Mouse (Mus musculus): ENCODE data around the gene Gm1113.

Gene Gm1113

DNA sequence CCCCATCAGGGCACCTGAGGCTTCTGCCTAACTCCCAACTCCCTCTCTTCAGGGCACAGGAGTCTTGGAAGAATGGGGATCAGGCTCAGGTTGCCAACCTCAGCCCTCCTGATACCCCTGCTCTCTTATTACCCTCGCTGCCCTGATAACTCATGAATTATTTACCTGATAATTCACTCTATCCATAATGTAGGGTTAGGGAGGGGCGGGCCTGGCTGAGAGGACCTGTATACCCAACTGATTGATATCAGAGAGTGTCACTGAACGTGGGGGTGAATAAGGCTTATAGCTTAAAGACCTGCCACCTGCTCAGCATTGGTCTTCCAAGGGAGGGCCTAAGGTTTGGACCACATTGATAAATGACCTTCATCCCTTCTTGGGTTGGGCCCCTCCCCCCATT lies at the start of gene Gm1113:
TSS of gene Gm1113 (minus strand) at position 101 of the 400 bp plus-strand sequence.
- no peak for DNase-seq (ENCODE audit: low read depth, low spot score)

DNA sequence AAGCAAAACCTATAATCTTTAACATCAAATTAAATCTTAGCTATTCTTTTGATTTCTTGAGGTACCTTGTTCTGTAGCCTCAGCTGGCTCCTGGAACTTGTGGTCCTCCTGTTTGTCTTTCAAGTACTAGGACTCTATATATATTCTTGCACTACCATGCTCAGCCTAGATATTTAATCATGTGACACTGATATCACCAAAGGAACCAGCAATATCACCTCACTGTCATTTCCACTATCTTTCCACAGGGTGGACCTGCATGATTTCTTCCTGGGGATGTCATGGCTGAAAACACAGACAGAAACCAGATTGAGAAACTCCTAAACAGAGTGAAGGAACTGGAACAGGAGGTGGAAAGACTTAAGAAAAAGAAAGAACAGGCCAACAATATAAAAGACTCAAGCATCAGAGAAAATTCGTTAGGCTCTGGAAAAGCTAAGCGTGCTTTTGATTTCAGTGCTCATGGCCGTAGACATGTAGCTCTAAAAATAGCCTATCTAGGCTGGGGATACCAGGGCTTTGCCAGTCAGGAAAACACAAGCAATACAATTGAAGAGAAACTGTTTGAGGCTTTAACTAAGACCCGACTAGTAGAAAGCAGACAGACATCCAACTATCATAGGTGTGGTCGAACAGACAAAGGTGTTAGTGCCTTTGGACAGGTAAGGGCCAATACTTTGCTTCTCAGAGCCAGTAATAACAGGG lies 46.6 kb upstream of the Gm1113 start:
- no peak for DNase-seq (ENCODE audit: low read depth, low spot score)

DNA sequence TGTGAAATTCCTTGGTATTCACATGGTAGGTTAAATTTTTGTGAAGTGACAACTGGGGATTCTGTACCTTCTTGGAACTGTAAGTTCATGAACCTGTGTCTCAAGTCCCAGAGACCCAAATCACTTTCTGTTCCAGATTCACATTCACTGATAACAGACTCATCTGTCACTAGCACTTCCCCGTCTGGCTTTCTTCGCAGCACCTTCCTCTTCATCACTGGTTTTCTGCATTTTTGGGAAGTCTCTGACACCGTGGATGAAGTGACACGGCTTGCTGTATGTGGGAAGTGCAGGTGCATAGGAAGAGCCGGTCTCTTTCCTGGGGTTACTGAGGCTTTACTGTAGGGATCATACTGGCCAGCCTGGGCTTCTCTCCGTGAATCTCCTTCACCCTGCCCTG lies 43.5 kb upstream of the Gm1113 start:
- DNase-seq (ENCODE audit: low read depth, low spot score) = no peak

DNA sequence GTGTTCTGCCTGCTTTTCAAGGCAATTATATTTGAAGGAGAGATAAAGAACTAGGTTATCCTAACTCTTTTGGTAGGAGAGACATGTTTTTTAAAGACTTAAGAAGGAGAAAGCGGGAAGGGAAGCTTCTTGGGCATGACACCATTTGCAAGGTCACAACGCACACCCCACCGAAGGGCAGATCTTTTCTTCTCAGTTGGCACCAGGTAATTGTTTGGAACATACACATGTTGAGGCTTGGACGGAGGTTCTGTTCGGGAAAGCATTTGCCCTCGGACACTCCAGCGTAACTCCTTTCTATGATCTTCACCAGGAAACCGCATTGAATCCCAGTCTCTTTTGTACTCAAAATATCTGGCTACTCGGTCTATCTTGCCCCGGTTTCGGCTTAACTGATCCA lies 43.0 kb upstream of the Gm1113 start:
- no peak for DNase-seq (ENCODE audit: low read depth, low spot score)

DNA sequence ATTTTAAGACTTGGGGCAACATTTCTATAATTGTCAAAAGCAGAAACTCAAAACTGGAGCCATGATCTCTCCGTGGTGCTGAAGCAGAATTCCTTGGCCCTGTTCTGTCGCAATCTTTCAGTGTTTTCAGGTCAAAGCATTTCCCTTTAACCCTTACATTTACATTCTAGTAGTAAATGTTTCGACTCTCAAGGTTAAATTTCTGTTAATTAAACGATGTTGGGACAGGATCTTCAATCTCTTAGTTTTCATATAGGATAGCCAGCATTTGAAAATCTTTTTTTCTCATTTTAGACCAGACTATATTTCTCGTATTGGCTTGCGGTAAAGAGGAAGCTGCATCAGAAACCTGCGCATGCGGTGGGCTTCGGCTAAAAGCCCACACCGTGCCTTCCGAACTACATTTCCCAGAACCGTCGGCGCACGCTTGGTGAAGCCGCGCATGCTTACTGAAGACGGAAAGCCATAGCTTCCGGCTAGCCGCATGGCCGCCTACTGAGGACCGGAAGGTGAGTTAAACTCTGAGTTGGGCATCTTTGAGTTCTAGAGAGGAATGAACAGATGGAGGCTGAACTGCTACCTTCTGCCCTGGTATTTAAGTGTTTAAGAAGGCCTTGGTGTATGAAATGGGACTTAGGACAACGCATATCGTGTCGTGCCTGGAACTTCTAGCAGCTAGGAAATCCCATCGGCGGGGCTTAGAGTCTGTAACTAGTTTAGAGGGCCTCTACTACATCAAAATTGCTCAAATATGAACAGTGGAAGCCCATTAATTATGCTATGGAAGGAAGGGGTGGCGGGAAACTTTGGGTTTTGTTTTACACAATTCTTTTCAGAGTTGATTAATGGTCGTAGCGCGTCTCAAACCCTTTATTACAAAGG lies 41.2 kb upstream of the Gm1113 start:
- peak; percentile 79 for DNase-seq (ENCODE audit: low read depth, low spot score)

DNA sequence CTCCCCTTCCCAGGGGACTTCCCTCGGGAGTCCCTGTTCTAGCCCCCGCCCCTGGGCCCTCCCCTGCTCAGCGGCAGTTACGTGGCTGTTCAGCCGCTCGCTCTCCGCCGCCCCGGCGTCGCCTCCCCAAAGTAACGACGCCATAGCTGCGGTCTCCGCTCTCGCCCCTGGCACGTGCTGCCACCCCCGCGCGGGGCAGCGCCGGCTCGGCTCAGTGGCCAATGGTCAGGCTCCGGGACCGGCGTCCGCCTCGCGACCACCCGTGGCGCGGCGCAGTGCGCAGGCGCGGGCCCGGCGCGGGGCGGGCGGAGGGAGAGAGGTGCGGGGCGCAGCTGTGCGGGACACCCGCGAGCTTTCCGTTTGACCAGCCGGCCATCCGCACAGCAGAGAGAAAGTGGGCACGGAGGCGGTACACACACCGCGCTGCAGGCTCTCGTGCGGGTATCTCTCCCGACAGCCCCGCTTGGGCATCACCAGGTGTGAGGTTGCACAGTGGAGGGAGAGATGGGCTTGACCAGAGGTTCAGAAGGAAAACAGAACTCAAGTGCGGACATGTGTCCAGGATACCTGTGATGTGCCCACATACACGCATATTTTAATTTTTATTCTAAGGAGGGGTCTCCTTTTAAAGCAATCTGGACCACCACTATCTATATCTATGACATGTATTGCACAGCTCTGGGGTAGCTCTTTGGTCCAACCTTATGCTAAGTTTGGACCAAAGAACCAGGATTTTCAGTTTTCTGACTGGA lies 40.4 kb upstream of the Gm1113 start, which contains the start of the genes Ddx25 and Pus3:
TSS of gene Ddx25 (minus strand) at position 272 of the 752 bp plus-strand sequence.
TSS of gene Pus3 (plus strand) at position 339 of the 752 bp plus-strand sequence.
- DNase-seq (ENCODE audit: low read depth, low spot score) = peak; percentile 68

DNA sequence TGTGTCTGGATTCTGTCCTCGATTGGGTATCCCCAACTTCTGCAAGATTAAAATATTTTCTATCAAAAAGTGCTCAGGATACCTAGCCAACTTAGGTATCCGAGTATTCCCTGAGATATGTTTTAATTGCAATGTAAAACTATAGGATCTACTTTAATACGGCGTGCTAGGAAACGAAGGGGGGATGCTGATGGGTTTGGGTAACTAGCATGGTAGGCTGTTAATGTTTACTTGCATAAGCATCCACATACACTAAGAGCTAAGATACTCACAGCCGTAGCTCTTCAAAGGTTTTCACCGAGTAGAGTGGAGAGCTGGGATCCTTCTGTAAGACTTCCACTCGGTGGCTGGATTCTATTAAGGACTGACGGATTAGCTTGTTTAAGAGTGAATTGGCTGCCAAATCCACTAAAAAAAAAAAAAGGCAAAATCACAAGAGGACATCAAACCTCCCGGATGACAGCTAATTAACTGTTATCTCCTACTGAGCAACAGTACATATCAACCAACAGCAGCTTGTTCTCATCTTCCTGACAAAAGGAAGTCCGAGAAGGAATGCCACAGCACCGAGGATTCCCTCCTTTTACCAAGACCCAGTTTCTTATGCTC lies 38.5 kb upstream of the Gm1113 start:
- DNase-seq (ENCODE audit: low read depth, low spot score) = no peak

DNA sequence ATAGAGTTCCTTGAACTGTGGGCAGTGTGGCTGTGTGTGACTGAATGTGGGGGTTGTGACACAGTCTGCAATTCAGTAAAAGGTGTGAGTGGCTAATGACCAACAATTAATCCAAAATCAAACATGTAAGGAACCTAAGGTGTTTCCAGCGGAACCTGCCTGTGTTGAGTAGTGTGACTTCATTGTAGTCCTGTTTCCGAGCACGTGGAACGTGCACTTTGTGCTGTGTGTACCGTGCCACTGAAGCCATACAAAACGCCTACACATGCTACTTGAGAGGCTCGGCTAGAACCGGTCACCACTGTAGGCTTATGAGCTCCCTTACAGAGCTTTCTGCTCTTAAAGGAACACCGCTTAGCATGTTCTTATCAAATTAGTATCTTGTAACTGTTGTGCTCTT lies 30.4 kb upstream of the Gm1113 start:
- no peak for DNase-seq (ENCODE audit: low read depth, low spot score)

DNA sequence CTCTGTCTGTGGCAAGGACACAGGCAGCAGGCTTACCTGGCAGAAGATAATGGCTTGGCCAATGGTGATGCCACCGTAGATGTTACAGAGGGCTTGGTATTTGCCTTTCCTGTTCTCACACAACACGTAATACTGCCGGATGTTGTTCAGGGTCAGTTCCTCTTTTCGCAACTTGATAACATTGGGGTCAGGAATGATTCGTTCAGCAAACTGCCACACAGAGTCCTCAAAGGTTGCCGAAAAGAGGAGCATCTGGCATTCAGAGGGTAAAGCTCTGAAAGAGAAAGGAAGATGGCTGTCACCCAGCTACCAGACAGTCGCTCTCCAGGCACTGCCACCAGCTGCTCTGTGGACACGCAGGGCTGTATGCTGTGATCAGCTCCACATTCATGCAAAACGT lies 28.7 kb upstream of the Gm1113 start:
- DNase-seq (ENCODE audit: low read depth, low spot score) = no peak

DNA sequence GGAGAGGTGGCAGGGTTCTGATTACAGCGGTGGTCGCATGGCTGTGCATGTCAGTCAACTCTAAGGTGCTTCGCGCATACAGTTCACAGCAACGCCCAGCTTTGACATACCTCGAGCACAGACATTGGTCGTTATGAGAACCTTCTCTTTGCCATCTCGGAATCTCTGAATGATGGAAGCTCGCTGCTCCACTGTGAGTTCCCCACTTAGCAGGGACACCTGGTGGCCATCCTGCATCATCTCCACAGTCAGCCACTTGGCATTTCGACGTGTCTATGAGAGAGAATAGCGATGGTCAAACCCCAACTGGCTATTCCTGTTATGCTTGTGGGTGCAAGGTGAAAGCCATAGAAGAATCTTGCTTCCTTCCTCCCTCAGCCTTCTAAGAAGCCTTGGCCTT lies 27.6 kb upstream of the Gm1113 start:
- no peak for DNase-seq (ENCODE audit: low read depth, low spot score)

DNA sequence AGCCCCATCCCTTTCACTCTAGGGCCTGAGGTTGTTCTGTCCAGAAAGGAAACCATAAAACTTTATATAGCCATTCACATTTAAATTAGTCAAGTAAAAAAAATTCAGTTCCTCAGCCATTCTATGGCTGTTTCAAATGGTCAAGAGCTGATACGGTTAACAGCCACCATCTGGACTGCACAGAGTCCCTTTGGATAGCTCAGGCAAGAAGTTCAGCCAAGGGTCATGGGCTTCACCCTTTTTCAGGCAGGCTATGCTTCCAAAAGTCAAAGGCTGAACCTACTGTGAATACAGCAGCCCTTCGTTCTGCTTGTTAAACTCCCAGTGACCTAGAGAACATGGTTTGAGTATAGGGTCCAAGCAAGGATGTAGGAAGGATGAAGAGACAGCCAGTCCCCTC lies 26.6 kb upstream of the Gm1113 start:
- no peak for DNase-seq (ENCODE audit: low read depth, low spot score)

DNA sequence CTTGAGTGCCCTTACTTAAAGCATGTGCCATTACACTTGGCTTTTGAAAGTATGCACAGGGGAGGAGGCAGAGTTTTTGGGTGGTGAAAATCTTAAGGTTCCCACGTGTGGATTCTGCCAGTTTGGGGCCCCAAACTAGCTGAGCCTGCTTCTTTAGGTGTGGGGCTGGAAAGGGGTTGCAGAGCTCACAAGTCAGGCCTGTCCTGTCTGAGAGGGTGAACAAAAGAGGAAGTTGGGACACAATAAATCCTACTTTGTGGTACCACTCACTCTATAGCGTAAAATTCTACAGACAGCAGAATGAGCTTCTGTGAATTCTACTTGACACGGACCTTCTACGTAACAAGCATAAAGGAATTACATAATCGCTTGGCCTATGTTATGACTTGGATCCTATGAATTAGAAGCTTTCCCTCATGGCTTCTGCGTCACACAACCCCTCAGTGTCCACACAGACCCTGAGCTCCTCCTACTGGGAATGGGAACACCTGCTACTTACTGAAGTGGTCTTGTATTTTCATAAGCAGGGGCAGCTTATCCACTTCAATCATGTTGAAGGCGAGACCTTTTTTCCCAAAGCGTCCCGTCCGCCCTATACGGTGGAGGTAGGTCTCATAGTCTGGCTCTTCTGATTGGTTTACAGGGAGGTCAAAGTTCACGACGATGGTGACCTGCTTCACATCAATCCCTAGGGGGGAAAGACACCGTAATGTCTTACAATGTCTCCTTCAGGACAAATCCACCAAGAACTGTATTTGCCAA lies 25.2 kb upstream of the Gm1113 start:
- no peak for DNase-seq (ENCODE audit: low read depth, low spot score)

DNA sequence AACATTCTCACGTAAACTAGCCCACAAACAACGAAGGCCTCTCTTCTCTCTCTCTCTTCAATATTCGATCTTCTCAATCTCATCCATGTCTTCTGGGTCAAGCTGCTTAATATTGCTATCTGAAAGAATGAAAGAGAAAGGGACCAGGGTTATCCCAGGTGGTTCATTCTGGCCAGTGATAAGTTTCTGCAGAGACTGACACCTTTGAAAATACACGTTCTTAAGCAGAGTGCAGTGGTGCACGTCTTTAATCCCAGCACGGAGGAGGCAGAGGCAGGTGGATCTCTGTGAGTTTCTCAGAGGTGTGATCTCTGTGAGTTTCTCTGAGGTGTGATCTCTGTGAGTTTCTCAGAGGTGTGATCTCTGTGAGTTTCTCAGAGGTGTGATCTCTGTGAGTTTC lies 23.9 kb upstream of the Gm1113 start:
- DNase-seq (ENCODE audit: low read depth, low spot score) = no peak

DNA sequence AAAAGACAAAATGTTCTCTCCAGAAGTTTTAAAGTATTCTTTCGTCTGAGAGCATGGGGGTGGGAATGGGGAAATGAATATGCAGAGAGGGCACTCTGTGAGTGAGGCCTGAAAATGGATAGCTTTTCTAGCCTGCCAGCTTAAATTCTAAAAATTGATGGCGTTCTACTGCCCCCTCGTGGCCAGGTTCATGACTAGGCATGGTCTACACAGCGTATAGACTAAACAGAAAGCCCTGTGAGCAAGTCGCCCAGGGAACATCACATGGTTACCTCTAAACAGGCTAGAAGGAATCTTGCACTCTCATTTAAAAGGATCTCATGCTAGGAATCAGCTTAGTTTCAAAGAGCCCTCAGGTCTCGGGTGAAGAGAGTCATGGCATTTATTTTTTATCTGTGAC lies 23.4 kb upstream of the Gm1113 start:
- DNase-seq (ENCODE audit: low read depth, low spot score) = peak; percentile 73

DNA sequence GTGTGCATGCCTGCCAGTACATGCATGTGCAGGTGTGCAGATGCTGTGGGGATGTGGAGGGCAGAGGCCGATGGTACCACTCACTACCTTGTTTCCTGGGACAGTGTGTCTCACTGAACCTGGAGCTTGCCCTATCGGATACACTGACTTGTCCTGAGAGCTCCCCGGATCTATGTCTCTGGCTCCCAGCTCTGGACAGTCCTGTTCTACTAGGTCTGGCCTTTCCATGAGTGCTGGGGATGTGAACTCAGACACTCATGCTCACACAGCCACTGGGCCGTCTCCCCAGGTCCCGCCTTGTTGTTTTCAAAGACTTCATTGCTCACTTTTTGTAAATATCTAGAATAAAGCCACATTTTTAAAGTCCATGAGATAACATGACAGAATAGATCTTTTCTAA lies 23.0 kb upstream of the Gm1113 start:
- DNase-seq (ENCODE audit: low read depth, low spot score) = no peak

DNA sequence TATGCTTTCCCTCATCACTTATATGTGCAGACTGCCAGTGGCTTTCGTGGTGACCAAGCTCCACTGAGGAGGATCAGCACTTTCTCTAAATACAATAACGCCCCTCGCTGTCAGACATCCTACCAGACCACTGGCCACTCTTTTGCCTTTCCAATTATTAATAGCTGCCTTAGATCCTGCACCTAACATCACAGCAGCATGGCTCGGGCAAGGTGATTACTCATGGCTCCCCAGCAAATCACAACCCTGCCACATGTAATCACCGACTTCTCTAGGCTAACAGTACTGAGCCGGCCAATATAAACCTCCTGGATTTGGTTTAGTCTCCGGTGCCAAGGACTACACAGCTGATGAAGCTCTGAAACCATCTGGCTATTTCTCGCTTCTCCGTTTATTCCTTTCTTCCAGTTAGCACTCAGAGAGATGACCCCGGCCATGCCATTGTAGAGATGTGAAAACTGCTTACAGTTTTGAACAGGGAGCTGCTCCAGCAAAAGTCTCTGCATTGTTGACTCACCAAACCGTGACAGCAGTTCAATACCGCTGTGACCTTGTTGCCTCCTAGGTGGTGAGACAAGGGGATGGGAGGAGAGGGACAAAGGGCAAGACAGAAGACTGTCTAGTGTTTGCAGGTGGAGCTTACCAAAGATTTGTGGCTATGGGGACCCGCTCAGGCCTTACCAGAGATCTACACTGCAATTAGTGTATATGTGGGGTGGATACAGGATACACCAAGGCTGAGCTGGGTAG lies 21.1 kb upstream of the Gm1113 start:
- no peak for DNase-seq (ENCODE audit: low read depth, low spot score)

DNA sequence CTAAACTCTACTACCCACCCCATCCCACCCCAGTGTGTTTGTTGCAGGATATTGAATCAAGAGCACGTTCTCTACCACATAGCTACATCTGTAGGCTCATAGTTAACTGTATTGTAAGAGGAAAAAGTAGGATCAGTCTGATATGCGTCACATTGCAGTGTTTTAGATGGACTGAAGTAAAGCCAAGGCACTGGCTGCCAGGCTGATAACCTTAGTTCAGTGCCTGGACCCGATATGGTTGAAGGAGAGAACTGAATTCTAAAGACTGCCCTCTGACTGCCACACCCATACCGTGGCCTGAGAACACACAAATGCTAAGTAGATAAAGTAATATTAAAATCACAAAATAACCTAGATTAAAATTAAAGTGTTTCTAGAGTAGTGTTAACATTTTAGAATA lies 17.8 kb upstream of the Gm1113 start:
- DNase-seq (ENCODE audit: low read depth, low spot score) = no peak

DNA sequence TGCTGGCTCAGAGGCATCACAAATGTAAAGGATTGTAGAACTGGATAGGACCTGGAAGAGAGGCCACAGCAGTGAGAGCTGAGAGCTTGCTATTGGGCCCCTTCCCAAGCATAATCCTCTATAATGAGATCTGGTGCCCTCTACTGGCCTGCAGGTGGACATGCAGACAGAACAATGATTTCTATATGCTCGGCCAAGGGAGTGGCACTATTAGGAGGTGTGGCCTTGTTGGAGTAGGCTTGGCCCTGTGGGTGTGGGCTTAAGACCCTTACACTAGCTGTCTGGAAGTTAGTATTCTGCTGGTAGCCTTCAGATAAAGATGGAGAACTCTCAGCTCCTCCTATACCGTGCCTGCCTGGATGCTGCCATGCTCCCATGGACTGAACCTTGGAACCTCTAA lies 17.0 kb upstream of the Gm1113 start:
- peak; percentile 57 for DNase-seq (ENCODE audit: low read depth, low spot score)

DNA sequence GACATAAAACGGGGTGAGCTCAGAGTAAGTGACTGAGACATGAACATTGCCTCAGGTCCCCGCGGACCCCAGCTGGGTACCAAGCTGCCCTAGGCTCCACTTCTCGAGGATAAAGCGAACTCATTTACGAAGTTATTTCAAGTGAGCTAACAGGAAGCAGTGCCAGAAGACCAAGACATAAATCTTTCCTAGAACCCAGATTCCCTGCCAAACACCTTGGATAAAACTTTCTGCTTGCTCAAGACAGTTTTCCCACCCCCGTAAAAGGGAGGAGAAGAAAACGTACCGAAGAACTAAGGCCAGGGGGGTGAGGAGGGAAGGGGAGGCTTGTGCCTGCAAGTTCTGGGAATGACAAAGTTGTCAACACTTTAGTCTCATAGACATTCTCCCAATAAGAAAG lies 15.2 kb upstream of the Gm1113 start:
- DNase-seq (ENCODE audit: low read depth, low spot score) = no peak

DNA sequence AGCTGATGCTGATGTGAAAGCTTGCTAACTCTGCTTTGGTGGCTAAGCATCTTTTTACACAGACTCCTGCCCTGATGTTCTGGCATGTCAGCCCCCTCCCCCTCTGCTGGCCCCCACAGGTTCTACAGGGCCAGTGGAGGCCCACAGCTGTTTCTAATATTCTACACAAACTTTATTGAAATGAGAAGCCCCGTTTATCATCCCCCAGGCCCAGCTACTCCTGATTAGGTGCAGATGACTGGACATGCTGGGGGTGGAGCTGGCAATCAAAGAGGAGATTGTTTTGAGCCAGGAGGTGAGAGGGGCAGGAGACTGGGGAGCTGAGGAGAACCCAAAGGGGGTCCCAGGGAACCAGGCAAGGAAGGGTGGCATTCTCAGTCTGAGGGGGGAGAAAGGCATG lies 11.7 kb upstream of the Gm1113 start:
- no peak for DNase-seq (ENCODE audit: low read depth, low spot score)
